Mouse (Mus musculus) neural tube, embryonic 12.5 days (tissue): ENCODE measurements around the gene Itga6. TPM values are rescaled to one million over a fixed set of nuclear protein-coding genes. Genes with fewer than 3 reads are reported as not detected.

ENCODE experiments used
- ATAC-seq: fragments of 200-750 bp; cut with Nextera tagmentation; 2 replicates; pipeline ENCODE4 v1.8.0; 2017; ENCODE audit warnings: low read depth, mild to moderate bottlenecking, moderate TSS enrichment, moderate library complexity; ENCODE audit not compliant: low FRiP score
- H3K27ac ChIP-seq: fragments of 300-500 bp; sonication (generic); 2 replicates; pipeline ENCODE4 v1.5.1; 2016
- H3K27me3 ChIP-seq: fragments of 300-500 bp; sonication (generic); replicated peaks from 2 replicates; pipeline ENCODE4 v1.6.1; 2016; ENCODE audit warnings: mild to moderate bottlenecking
- H3K36me3 ChIP-seq: fragments of 300-500 bp; sonication (generic); 2 replicates; pipeline ENCODE4 v1.6.1; 2016; ENCODE audit warnings: mild to moderate bottlenecking
- H3K4me1 ChIP-seq: fragments of 300-500 bp; sonication (generic); 2 replicates; pipeline ENCODE4 v1.6.1; 2016
- H3K4me2 ChIP-seq: fragments of 300-500 bp; sonication (generic); replicated peaks from 2 replicates; pipeline ENCODE4 v1.6.1; 2016; ENCODE audit warnings: mild to moderate bottlenecking
- H3K4me3 ChIP-seq: fragments of 300-500 bp; sonication (generic); 2 replicates; pipeline ENCODE4 v1.5.1; 2016
- H3K9ac ChIP-seq: fragments of 300-500 bp; sonication (generic); 2 replicates; pipeline ENCODE4 v1.6.1; 2016; ENCODE audit warnings: mild to moderate bottlenecking
- H3K9me3 ChIP-seq: fragments of 300-500 bp; sonication (generic); 2 replicates; pipeline ENCODE4 v1.6.1; 2016; ENCODE audit warnings: mild to moderate bottlenecking
- WGBS: fragments of 180-500 bp; shearing (Covaris S2); methylation state at CpG from one replicate; pipeline ENCODE4 v1.1.7; 2016; 5-methylcytosine and 5-hydroxymethylcytosine counted together
- polyA plus RNA-seq: library from polyadenylated mRNA; unstranded; fragments of >200 nt; fragmentation: Nextera tagmentation; extraction: Ambion mirVana; gene quantifications from 2 replicates; pipeline ENCODE4 v1.2.1, GENCODE M21; 2016

Gene Itga6
- polyA plus RNA-seq, 1 experiment from 2014 or later = 35.7 TPM

DNA sequence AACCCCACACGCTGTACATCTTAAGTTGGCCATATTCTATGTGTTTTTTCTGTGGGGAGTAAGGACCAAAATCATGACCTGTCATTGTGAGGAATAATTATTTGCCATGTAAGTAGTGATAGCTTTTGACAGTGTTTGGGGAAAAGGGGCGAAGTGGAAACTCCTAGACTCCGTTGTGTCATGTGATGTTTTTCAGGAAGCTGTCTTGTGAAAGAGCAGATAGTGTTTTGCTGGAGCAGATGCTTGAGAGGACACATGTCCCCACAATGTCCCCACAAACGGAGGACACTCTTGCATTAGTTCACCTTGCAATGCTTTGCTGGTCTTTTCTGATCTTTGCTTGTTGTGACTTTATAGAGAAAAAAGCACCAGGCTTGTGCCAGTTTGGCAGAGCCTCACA lies 7.7 kb downstream of the Itga6 start:
- ATAC-seq = no peak
- Histone ChIP-seq H3K4me3 (no peak overlapping the region), H3K36me3 (no peaks in the 10 kb centered on the region), H3K4me2 (no peak overlapping the region), H3K9me3 (no peaks in the 10 kb centered on the region), H3K9ac (no peak overlapping the region), H3K27ac (no peak overlapping the region), H3K27me3 (no peaks in the 10 kb centered on the region), H3K4me1 (peaks cover 11% of the 10 kb centered on the region)
- WGBS = 87% methylated on average over 4 of the region's 4 CpGs

DNA sequence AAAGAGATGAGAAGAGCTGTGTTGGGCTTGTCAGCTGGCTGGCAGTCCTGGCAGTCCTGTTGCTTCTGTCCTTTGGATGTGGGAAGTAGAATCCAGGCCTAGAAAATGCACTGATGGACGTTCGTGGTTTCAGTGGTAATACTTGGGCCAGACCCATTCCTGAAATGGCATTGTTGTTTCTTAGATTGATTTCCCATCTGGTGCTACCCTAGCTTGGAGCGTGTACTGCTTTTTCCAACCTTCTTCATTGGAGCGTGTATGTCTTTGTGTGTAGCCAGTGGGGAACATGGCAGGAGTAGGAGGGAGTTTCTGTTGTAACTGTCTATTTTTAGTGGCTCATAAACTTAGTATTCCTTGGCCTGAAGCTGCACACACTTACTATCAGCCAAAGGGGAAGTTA lies 10.3 kb downstream of the Itga6 start:
- ATAC-seq = no peak
- H3K4me3 ChIP-seq = no peak overlapping the region
- H3K9ac ChIP-seq = no peak overlapping the region
- H3K9me3 ChIP-seq = no peaks in the 10 kb centered on the region
- no peaks in the 10 kb centered on the region for H3K27me3 ChIP-seq
- WGBS = 85% methylated on average over 4 of the region's 4 CpGs
- H3K27ac ChIP-seq = no peak overlapping the region
- no peaks in the 10 kb centered on the region for H3K36me3 ChIP-seq
- 0 out of 2 replicates have a peak, but pooled peaks cover 8% of the 10 kb centered on the region for H3K4me1 ChIP-seq
- H3K4me2 ChIP-seq = no peak overlapping the region

DNA sequence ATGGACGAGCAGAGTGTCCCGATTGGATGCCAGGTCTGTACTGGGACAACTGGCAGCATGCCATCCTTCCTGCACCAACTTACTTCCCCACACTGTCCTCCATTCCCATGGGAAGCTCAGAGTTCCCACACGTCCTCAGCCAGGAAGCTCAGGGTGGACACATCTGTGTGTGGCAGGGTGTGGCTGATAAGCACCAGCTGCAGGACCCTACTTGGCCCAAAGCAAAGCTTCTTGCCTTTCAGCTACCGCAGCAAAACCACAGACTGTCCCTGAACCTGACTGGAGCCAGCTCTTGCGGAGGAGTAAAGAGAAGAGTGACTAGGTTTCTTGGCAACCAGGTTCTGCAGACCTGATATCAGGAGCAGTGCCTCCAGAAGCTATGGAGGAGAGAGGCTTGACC lies 11.7 kb downstream of the Itga6 start:
- whole genome bisulfite sequencing = 83% methylated on average over 5 of the region's 5 CpGs

DNA sequence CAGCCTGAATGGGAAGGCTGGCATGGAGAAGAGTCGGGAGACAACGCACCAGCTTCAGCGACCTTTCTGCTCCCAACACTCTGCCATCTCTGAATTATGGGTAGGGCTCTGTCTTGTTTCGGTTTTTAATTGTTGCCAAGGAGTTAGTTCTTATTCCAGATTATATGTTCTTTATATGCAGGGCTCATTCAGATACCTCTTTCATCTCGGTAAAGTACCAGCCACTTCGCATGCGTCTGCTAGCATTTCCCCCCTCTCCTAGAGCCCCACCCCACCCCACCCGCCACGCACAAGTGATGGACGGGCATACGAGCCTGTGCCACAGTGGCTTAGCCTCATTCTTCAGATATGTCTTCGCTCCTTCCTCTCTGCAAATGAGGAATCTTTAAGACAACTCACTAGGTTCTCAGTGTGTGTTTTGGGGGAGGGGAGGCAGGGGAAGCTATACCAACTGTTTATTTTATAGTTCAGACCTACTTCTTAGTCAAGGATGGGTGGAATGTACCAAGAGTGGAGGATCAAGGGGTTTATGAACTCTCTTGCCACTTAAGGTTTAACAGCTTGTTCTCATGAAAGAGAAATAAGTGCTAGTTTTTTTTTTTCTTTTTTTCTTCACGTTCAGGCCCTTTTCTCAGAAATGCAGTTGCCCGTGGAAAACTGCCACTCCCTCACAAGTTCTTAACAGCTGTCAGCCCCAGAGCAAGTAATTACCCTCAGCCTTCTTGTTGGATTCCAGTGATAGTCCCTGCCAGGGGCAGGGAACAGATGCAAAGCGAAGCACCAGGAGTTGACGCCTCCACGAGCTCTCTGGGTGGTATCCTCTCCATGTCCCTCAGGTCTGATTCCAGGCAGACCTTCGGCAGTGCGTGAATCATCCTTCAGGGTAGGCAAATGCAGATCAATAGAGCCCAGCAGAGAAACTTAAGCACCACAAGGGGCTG lies 13.4 kb downstream of the Itga6 start:
- Histone ChIP-seq H3K9me3 (no peaks in the 10 kb centered on the region), H3K27ac (no peak overlapping the region), H3K4me2 (no peak overlapping the region), H3K4me3 (no peak overlapping the region), H3K9ac (no peak overlapping the region), H3K4me1 (0 out of 2 replicates have a peak, but pooled peaks cover 8% of the 10 kb centered on the region), H3K27me3 (no peaks in the 10 kb centered on the region), H3K36me3 (no peaks in the 10 kb centered on the region)
- WGBS = 51% methylated on average over 19 of the region's 19 CpGs
- ATAC-seq = no peak

More for the DNA sequence above, 11.7 kb downstream of the Itga6 start:
- no peak overlapping the region for H3K9ac ChIP-seq
- no peak overlapping the region for H3K27ac ChIP-seq
- H3K4me1 ChIP-seq = 0 out of 2 replicates have a peak, but pooled peaks cover 8% of the 10 kb centered on the region
- H3K36me3 ChIP-seq = no peaks in the 10 kb centered on the region
- H3K9me3 ChIP-seq = no peaks in the 10 kb centered on the region
- no peaks in the 10 kb centered on the region for H3K27me3 ChIP-seq
- no peak overlapping the region for H3K4me2 ChIP-seq
- no peak overlapping the region for H3K4me3 ChIP-seq
- ATAC-seq = no peak

DNA sequence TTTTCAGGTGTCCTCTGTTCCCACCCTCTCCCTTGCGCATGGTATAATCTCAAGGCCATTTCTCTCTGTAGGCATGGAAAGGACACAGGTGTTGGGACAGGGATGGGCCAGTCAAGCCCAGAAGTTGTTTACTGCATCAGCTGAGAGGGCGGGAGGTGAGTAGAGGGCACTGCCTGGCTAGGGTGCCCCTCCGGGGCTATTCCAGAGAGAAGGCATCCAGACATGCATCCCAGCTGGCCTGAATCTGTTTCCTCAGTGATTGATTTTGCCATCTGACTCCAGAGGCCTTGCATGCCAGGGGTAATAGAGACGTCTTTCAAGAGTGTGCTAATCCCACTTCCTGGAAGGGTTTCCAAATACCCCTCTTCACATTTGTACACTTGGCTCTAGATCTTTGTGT lies 14.7 kb downstream of the Itga6 start:
- no peak overlapping the region for H3K4me3 ChIP-seq
- H3K9ac ChIP-seq = no peak overlapping the region
- no peaks in the 10 kb centered on the region for H3K9me3 ChIP-seq
- no peaks in the 10 kb centered on the region for H3K36me3 ChIP-seq
- no peak overlapping the region for H3K4me2 ChIP-seq
- H3K4me1 ChIP-seq = 0 out of 2 replicates have a peak, but pooled peaks cover 8% of the 10 kb centered on the region
- H3K27ac ChIP-seq = no peak overlapping the region
- ATAC-seq = no peak
- 87% methylated on average over 4 of the region's 4 CpGs for WGBS
- H3K27me3 ChIP-seq = no peaks in the 10 kb centered on the region

DNA sequence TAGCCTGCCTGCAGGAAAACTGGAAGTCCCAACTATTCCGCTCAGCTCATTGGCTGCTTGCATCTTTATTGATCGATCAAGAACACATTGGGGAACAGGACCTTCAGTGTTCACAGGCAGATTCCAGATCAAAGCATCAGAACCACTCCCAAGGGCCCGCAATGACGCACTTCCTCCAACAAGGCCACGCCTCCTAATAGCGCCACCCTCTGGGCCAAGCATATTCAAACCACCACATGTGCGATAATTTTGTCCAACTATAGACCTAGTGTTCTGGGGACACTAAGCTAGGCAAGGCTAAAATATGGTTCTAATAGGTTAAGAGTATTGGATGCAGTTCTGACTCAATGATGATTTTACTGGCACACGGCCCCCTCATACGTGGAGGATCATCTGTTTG lies 15.7 kb downstream of the Itga6 start:
- no peak overlapping the region for H3K9ac ChIP-seq
- no peak overlapping the region for H3K27ac ChIP-seq
- WGBS = 95% methylated on average over 9 of the region's 9 CpGs
- no peaks in the 10 kb centered on the region for H3K27me3 ChIP-seq
- no peak overlapping the region for H3K4me2 ChIP-seq
- H3K9me3 ChIP-seq = no peaks in the 10 kb centered on the region
- no peak overlapping the region for H3K4me3 ChIP-seq
- ATAC-seq = no peak
- H3K4me1 ChIP-seq = 0 out of 2 replicates have a peak, but pooled peaks cover 8% of the 10 kb centered on the region
- no peaks in the 10 kb centered on the region for H3K36me3 ChIP-seq

DNA sequence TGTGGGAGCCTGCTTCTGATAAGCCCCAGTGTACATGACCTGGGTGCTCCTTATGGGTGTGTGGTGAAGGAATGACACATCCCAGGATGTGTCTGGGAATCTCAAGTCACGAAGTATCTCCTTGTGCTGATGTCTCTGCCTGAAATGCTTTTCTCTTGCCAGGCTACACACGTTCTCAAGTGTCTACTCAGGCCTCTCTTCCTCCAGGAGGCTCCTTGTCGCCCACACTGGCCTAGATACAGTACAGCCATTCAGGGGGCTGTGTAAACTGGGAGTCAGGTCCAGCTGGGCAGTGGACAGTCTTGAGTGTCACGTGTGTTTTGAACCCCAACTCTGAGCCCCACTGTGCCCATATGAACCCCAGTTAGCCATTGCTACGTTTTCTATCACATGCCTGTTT lies 19.1 kb downstream of the Itga6 start:
- no peak for ATAC-seq
- Histone ChIP-seq H3K27me3 (no peaks in the 10 kb centered on the region), H3K36me3 (no peaks in the 10 kb centered on the region), H3K9ac (no peak overlapping the region), H3K4me3 (no peak overlapping the region), H3K27ac (no peak overlapping the region), H3K4me1 (no peaks in the 10 kb centered on the region), H3K4me2 (no peak overlapping the region), H3K9me3 (no peaks in the 10 kb centered on the region)
- WGBS = 81% methylated on average over 5 of the region's 5 CpGs

DNA sequence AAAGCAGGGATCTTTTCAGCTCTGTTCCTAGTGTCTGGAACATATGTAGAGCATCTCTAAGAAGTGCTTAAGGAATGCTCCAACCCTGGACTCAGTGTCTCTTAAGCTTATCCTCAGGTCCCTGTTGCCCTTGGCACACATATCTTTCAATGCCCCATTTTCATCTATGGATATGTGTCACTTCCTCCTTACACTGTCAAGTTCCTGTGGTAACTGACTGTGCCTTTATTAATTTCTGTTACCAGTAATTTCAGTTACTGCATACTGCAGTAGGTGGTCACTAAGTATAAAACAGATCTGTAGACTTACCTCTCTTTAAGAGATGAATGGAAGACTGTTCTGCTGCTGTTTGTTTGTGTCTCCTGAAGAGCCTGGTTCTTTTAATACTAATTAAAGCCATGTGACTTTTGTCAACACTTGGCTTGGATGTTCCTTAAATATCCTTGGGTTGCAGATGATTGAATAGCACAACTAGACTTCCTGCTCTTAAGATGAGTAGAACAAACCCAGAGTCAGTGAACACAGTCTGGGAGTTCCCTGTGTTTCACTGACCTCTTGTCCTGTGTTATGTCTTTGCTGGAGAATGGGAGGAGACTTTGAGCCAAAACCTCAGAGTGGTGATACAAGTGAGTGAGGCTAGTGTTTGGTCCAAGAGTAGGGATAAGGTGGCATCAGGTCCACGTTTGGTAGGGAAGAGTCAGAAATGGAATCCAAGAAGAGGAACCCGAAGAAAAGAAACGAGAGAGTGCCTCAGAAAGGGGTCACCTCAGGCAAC lies 19.7 kb downstream of the Itga6 start:
- H3K27me3 ChIP-seq = no peaks in the 10 kb centered on the region
- no peak overlapping the region for H3K9ac ChIP-seq
- H3K4me1 ChIP-seq = no peaks in the 10 kb centered on the region
- H3K4me3 ChIP-seq = no peak overlapping the region
- H3K27ac ChIP-seq = no peak overlapping the region
- no peak for ATAC-seq
- no peaks in the 10 kb centered on the region for H3K36me3 ChIP-seq
- no peak overlapping the region for H3K4me2 ChIP-seq
- WGBS = 81% methylated on average over 3 of the region's 3 CpGs
- H3K9me3 ChIP-seq = no peaks in the 10 kb centered on the region

DNA sequence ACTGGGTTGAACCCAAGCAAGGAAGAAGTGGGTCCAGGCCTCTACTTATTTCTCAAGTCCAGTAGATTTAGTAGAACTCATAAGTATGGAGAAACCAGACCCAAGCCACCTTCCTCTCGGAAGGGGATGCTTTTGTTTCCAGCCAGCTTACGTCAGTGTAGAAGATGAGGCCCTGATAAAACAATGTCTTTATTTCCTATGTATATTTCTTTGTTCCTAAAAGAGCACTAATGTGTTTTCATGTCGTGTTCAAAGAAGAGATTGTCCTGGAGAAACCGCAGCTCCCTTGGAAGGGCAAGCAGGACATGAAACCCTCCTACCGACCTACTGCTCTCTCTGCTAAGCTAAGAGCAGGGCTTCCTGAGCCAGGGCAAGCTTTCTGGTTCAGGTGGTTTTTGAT lies 20.6 kb downstream of the Itga6 start:
- Histone ChIP-seq H3K4me1 (no peaks in the 10 kb centered on the region), H3K4me3 (no peak overlapping the region), H3K36me3 (no peaks in the 10 kb centered on the region), H3K9me3 (no peaks in the 10 kb centered on the region), H3K4me2 (no peak overlapping the region), H3K9ac (no peak overlapping the region), H3K27me3 (no peaks in the 10 kb centered on the region), H3K27ac (no peak overlapping the region)
- WGBS = 82% methylated on average over 5 of the region's 5 CpGs
- ATAC-seq = no peak

DNA sequence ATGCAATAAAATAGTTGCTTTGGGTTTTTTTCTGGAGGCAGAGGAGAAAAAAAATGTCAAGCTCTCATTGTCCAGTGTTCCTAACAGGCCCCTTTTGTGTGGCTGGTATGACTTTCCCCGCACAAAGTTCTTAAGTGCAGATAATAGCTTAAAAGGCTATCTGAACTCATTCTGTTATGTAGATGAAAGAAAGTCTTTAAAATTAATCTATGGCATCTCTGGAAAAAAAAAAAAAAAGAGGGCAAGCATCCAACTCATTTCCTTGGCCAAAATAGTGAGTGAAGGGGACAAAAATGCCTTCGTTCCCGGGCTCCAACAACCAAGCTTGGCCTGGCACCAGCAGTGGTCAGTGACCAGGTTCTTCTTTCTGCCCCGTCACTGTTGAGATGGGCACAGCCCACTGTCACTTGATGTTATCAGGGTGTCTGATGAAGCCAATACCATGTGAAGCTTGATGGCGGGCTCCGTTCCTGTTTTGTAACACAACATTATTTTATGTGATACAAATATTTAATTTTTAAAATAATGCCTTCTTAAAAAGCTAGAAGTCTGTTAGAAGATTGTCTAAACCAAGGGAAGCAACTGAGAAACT lies 21.7 kb downstream of the Itga6 start:
- no peak overlapping the region for H3K4me2 ChIP-seq
- no peaks in the 10 kb centered on the region for H3K27me3 ChIP-seq
- 87% methylated on average over 6 of the region's 6 CpGs for WGBS
- H3K4me3 ChIP-seq = no peak overlapping the region
- H3K9ac ChIP-seq = no peak overlapping the region
- H3K4me1 ChIP-seq = no peaks in the 10 kb centered on the region
- no peaks in the 10 kb centered on the region for H3K9me3 ChIP-seq
- H3K36me3 ChIP-seq = no peaks in the 10 kb centered on the region
- no peak for ATAC-seq
- no peak overlapping the region for H3K27ac ChIP-seq

DNA sequence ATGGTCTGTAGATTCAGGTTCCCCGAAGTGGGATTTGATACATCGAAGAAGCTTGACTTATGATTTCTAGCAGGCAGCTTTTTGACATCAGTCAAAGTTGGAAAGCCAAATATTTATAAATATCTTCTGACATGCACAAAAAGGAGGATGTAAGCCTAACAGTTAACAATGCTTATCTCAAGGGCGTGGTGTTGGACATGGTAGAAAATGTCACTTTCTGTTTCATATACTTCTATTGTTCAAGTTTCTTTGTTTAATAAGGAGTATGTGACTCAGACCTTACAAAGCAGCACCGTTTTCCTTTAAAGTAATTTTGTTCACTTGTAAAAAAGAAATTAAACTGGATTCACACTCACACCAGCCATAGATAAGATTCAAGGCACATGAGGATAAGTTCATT lies 26.3 kb downstream of the Itga6 start:
- Histone ChIP-seq H3K4me2 (no peak overlapping the region), H3K27me3 (no peaks in the 10 kb centered on the region), H3K27ac (no peak overlapping the region), H3K9ac (no peak overlapping the region), H3K9me3 (no peaks in the 10 kb centered on the region), H3K36me3 (no peaks in the 10 kb centered on the region), H3K4me1 (peaks cover 12% of the 10 kb centered on the region; the same call in 1 of the 2 replicates), H3K4me3 (no peak overlapping the region)
- 91% methylated on average over 4 of the region's 4 CpGs for WGBS
- ATAC-seq = no peak

DNA sequence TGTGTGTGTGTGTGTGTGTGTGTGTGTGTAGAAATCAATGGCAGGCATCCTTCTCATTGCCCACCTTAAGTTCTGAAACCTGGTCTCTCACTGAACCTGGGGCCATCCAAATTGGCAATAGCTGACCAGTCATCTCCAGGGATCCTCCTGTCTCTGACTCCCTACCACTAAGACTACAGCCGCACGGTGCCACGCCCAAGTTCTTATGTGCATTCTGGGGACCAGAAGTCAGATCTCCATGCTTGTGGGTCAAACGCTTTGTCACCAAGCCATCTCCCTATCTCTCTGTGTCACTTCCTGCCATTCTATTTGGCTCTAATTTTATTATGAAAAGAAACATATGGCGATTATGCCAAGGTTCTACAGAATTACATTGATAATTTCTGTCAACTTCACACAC lies 28.3 kb downstream of the Itga6 start:
- Histone ChIP-seq H3K9ac (no peak overlapping the region), H3K36me3 (no peaks in the 10 kb centered on the region), H3K27me3 (no peaks in the 10 kb centered on the region), H3K4me1 (peaks cover 12% of the 10 kb centered on the region; the same call in 1 of the 2 replicates), H3K9me3 (no peaks in the 10 kb centered on the region), H3K27ac (no peak overlapping the region), H3K4me2 (no peak overlapping the region), H3K4me3 (no peak overlapping the region)
- WGBS = 92% methylated on average over 5 of the region's 5 CpGs
- no peak for ATAC-seq
